Mouse (Mus musculus): ENCODE measurements at regions not wholly inside any gene's neighbourhood (a gene's known extent, or its start where the extent isn't known, plus 50 kb on each side); places are given as distances from the start of the nearest gene placed in this dataset.

DNA sequence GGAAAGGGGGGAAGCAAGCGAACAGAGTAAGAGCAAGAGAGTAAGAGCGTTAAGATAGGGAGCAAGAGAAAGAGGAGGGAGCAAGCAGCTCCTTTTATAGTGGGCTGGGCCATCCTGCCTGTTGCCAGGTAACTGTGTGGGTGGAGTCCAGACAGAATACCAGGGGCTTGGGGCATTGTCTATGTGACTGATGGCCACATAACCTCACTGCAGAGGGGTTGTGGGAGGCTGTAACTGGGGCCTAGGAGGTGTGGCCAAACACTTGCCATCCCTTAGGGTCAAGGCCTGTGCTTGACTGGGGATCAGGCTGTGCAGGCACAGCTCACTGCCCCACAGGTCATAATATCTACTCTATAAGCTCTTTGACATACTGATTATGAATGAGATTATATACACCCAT is 76.2 kb upstream of the Abca1 start:
- Histone ChIP-seq H3K27me3 (no peaks in the 10 kb centered on the region), H3K4me2 (replicated peaks) (no peak overlapping the region), H3K9me3 (replicated peaks) (no peaks in the 10 kb centered on the region), H3K4me1 (no peaks in the 10 kb centered on the region), H3K4me3 (replicated peaks) (no peak overlapping the region), H3K9ac (no peak overlapping the region), H3K36me3 (no peaks in the 10 kb centered on the region), H3K27ac (replicated peaks) (no peak overlapping the region)
- 55% methylated on average over 2 of the region's 2 CpGs for WGBS
- ATAC-seq (ENCODE audit: insufficient number of reproducible peaks, low FRiP score, low TSS enrichment, low read depth), result no peak; the same call in 1 of the 2 replicates

DNA sequence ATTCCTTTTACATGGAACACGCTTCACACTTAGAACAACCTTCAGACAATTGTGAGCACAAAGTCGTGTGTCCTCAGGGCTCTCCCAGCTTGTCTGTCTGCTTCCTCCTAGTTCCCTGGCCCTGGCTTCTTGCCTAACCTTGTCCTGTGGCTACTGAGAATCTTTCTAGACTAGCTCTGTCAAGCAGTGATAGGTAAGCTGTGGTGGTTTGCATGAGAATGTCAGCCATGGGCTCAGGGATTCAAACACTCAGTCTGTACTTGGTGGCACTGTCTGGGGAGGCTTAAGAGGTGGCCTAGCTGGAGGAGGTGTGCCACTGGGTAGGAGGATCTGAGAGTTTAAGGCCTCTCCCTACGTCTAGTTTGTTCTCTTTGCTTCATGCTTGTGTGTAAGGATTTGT is 72.7 kb upstream of the Abca1 start:
- 69% methylated on average over 3 of the region's 3 CpGs for WGBS
- ATAC-seq (ENCODE audit: insufficient number of reproducible peaks, low FRiP score, low TSS enrichment, low read depth), result no peak
- no peaks in the 10 kb centered on the region for H3K9me3 ChIP-seq (replicated peaks)

DNA sequence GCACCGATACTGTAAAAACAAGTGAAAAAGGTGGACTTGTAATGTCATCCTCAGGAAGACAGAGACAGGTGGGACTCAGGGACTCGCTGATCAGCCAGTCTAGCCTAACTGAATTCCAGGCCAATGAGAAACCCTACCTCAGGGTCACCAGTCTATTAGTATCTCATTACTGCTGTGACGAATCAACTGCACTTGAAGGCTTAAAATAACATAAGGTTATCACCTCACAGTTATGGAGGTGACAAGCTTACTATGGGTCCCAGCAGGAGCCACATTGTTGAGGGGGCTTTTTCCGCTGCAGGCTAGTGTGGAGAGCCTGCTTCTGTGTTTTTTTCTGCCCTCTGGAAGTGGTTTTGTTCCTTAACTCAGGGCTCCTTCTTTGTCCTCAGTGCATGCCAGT is 72.2 kb upstream of the Abca1 start:
- Histone ChIP-seq H3K36me3 (no peaks in the 10 kb centered on the region), H3K4me3 (replicated peaks) (no peak overlapping the region), H3K9me3 (replicated peaks) (no peaks in the 10 kb centered on the region), H3K27me3 (no peaks in the 10 kb centered on the region), H3K9ac (no peak overlapping the region), H3K4me1 (no peaks in the 10 kb centered on the region), H3K4me2 (replicated peaks) (no peak overlapping the region), H3K27ac (replicated peaks) (no peak overlapping the region)
- WGBS, result 58% methylated on average over 4 of the region's 4 CpGs
- ATAC-seq (ENCODE audit: insufficient number of reproducible peaks, low FRiP score, low TSS enrichment, low read depth), result no peak

More for the DNA sequence above, 72.7 kb upstream of the Abca1 start:
- H3K4me1 ChIP-seq, result no peaks in the 10 kb centered on the region
- no peak overlapping the region for H3K4me2 ChIP-seq (replicated peaks)
- H3K27me3 ChIP-seq, result no peaks in the 10 kb centered on the region
- H3K4me3 ChIP-seq (replicated peaks), result no peak overlapping the region
- no peak overlapping the region for H3K27ac ChIP-seq (replicated peaks)
- H3K9ac ChIP-seq, result no peak overlapping the region
- H3K36me3 ChIP-seq, result no peaks in the 10 kb centered on the region

DNA sequence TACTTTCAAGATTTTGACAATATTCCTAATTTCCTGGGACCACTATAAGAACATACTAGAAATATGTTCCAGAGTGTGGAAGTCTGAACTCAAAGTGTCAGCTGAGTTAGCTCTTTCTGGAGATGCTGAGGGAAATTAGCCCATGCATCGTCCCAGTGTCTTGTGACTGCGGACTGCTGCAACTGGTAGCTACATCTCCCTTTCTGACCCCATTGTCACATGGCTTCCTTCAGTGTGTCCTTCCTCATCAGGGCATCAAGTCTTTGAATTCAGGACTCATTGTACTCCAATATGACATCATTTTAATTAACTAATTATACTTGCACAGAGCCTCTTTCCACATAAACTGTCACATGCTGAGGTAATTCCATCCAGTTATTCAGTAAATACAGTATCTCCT is 71.4 kb upstream of the Abca1 start:
- Histone ChIP-seq H3K4me2 (replicated peaks) (no peak overlapping the region), H3K36me3 (no peaks in the 10 kb centered on the region), H3K4me1 (no peaks in the 10 kb centered on the region), H3K4me3 (replicated peaks) (no peak overlapping the region), H3K27me3 (no peaks in the 10 kb centered on the region), H3K9ac (no peak overlapping the region), H3K9me3 (replicated peaks) (no peaks in the 10 kb centered on the region), H3K27ac (replicated peaks) (no peak overlapping the region)
- WGBS, result 88% methylated on average over 2 of the region's 2 CpGs
- ATAC-seq (ENCODE audit: insufficient number of reproducible peaks, low FRiP score, low TSS enrichment, low read depth), result no peak

DNA sequence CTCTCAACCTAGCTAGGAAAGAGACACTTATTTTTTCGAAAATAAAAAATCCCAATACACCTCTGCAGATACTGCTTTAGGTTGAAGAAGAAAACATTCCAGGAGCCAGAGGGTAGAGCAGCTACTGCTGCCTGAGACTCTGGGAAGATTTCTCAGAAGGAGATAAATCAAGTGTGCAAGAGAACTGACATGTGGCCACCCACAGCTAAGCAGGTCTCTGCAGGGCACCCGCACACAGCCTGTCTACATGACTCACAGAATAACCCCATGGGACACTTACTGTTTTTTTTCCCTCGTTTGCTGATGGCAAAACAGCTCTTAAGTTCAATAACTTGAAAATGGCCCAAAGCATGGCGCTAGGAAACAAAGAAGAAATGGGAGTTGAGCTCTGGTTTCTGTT is 68.7 kb upstream of the Abca1 start:
- Histone ChIP-seq H3K4me3 (replicated peaks) (no peak overlapping the region), H3K9me3 (replicated peaks) (no peaks in the 10 kb centered on the region), H3K27ac (replicated peaks) (no peak overlapping the region), H3K4me2 (replicated peaks) (no peak overlapping the region), H3K4me1 (no peaks in the 10 kb centered on the region), H3K27me3 (no peaks in the 10 kb centered on the region), H3K36me3 (no peaks in the 10 kb centered on the region), H3K9ac (no peak overlapping the region)
- ATAC-seq (ENCODE audit: insufficient number of reproducible peaks, low FRiP score, low TSS enrichment, low read depth), result no peak
- WGBS, result 53% methylated on average over 4 of the region's 4 CpGs

DNA sequence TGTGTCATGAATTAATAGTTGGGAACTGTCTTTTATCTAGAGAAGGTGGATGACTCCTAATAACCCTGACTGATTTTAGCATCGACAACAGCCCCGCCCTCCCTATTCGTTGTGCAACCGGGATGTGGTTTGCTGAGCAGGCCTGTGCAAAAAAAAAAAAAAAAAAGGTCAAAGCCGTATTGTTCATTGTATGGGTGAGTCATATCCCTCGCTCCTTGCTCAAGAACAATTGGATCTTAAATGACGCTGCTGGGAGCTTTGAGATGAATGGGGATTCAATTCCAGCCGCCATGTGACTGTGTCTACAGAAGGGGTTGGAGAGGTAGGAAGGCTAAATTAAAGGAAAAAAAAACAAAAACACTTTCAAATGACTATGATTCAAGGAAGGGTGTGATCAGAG is 68.1 kb upstream of the Abca1 start:
- Histone ChIP-seq H3K4me1 (no peaks in the 10 kb centered on the region), H3K27ac (replicated peaks) (no peak overlapping the region), H3K36me3 (no peaks in the 10 kb centered on the region), H3K9me3 (replicated peaks) (no peaks in the 10 kb centered on the region), H3K4me3 (replicated peaks) (no peak overlapping the region), H3K27me3 (no peaks in the 10 kb centered on the region), H3K9ac (no peak overlapping the region), H3K4me2 (replicated peaks) (no peak overlapping the region)
- WGBS, result 38% methylated on average over 8 of the region's 8 CpGs
- ATAC-seq (ENCODE audit: insufficient number of reproducible peaks, low FRiP score, low TSS enrichment, low read depth), result 0 out of 2 replicates have a peak, but pooled peaks have one; percentile 43

DNA sequence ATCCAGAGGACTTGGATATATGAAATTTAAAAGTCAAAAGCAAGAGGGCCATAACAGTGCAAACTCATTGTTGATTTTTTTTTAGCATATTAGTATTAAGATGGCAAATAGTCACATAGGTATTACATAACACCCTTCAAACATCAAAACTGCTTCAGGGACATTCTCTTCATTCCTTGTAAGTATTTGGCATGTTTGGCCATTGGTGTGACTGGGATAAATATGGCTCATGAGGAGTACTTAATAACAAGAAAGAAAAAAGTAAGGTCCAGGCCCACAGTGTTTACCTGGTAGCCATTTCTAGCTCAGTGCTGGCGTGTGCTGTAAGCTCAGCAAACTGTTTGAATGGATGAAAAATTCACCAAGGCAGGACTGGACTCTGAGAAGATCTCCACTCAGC is 67.4 kb upstream of the Abca1 start:
- Histone ChIP-seq H3K4me2 (replicated peaks) (no peak overlapping the region), H3K36me3 (no peaks in the 10 kb centered on the region), H3K27me3 (no peaks in the 10 kb centered on the region), H3K9me3 (replicated peaks) (no peaks in the 10 kb centered on the region), H3K9ac (no peak overlapping the region), H3K4me3 (replicated peaks) (no peak overlapping the region), H3K4me1 (no peaks in the 10 kb centered on the region), H3K27ac (replicated peaks) (no peak overlapping the region)
- WGBS, result 66% methylated on average over 1 of the region's 1 CpGs
- ATAC-seq (ENCODE audit: insufficient number of reproducible peaks, low FRiP score, low TSS enrichment, low read depth), result no peak

DNA sequence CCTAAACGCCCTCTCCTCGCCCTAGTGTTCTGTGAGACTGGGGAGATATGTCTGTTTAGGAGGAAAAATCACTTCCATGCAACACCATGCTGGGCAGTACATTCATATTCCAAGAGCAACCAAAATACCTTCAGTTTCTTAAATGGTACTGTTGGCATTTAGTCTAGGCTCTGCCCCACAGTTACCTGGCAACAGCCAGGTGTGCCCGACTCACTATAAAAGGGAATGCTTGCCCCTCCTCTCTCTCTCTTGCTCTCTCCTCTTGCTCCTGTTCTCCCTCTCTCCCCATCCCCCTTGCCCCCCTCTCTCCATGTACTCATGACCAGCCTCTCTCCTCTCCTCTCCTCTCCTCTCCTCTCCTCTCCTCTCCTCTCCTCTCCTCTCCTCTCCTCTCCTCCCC is 66.7 kb upstream of the Abca1 start:
- 81% methylated on average over 3 of the region's 3 CpGs for WGBS
- Histone ChIP-seq H3K9me3 (replicated peaks) (no peaks in the 10 kb centered on the region), H3K4me1 (no peaks in the 10 kb centered on the region), H3K9ac (no peak overlapping the region), H3K27me3 (no peaks in the 10 kb centered on the region), H3K36me3 (no peaks in the 10 kb centered on the region), H3K4me2 (replicated peaks) (no peak overlapping the region), H3K4me3 (replicated peaks) (no peak overlapping the region), H3K27ac (replicated peaks) (no peak overlapping the region)
- no peak for ATAC-seq (ENCODE audit: insufficient number of reproducible peaks, low FRiP score, low TSS enrichment, low read depth)

DNA sequence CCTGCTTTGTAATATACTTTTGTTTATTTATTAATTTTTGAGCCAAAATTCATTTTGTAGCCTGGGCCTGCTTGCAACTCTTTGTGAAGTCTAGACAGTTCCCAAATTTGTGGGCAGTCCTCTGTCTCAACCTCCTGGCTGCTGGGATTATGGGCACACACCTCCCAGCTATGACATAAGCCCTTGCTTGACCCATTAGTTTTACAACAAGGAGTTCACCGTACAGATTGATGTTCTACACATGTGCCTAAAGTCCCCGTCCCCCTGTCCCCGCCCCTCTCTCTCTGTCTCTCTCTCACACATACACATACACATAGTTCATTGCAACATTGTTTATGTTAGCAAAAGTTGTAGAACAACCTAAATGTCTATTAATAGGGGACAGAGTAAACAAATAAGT is 63.7 kb upstream of the Abca1 start:
- Histone ChIP-seq H3K4me1 (peaks cover 10% of the 10 kb centered on the region), H3K36me3 (no peaks in the 10 kb centered on the region), H3K27ac (replicated peaks) (no peak overlapping the region), H3K9ac (no peak overlapping the region), H3K9me3 (replicated peaks) (no peaks in the 10 kb centered on the region), H3K27me3 (no peaks in the 10 kb centered on the region), H3K4me3 (replicated peaks) (no peak overlapping the region), H3K4me2 (replicated peaks) (no peak overlapping the region)
- ATAC-seq (ENCODE audit: insufficient number of reproducible peaks, low FRiP score, low TSS enrichment, low read depth), result no peak
- 78% methylated on average over 3 of the region's 3 CpGs for WGBS

DNA sequence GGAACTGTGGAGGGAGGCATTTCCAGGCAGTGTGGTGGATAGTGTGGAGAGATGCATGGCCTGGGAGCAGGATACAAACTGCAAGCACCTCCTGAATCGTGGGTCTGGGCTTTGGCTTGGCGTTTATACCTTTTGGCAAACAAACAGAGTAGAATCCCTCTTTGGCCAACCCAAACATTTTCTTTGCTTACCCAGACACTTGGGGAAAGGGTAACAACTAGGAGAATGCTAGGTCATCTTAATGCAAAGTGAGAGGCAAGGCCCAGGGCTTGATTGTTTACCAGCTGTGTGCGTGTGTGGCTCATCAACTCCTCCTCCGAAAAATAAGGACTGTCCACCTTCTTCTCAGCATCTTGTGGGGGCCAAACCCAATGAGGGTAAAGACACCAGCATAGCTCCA is 61.1 kb upstream of the Abca1 start:
- H3K4me3 ChIP-seq (replicated peaks), result no peak overlapping the region
- H3K4me2 ChIP-seq (replicated peaks), result no peak overlapping the region

DNA sequence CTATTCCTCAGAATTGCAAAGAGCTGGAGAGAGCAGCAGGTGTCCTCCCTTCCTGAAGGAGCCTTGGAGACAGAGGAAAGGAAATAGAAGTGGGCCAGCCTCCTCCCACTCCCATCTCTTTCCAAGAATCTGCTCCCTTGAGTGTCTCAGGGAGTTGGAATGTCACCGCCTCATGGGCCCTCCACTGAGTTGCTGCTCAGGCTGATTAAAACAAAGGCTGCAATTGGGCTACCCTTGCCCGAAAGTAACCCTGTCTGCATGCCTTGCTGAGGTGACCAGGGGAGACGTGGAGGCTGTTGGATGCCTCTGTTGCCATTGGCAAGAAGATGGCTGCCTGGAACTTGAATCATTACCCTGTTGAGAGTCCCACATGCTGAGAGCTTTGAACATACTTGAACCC is 59.7 kb upstream of the Abca1 start:
- Histone ChIP-seq H3K4me2 (replicated peaks) (no peak overlapping the region), H3K27me3 (no peaks in the 10 kb centered on the region), H3K36me3 (no peaks in the 10 kb centered on the region), H3K9me3 (replicated peaks) (no peaks in the 10 kb centered on the region), H3K27ac (replicated peaks) (no peak overlapping the region), H3K4me1 (peaks cover 23% of the 10 kb centered on the region), H3K9ac (no peak overlapping the region), H3K4me3 (replicated peaks) (no peak overlapping the region)
- ATAC-seq (ENCODE audit: insufficient number of reproducible peaks, low FRiP score, low TSS enrichment, low read depth), result no peak
- WGBS, result 54% methylated on average over 3 of the region's 3 CpGs

More for the DNA sequence above, 61.1 kb upstream of the Abca1 start:
- H3K4me1 ChIP-seq, result peaks cover 23% of the 10 kb centered on the region
- H3K9ac ChIP-seq, result no peak overlapping the region
- H3K27ac ChIP-seq (replicated peaks), result no peak overlapping the region
- no peaks in the 10 kb centered on the region for H3K36me3 ChIP-seq
- WGBS, result 81% methylated on average over 4 of the region's 4 CpGs
- H3K9me3 ChIP-seq (replicated peaks), result no peaks in the 10 kb centered on the region
- ATAC-seq (ENCODE audit: insufficient number of reproducible peaks, low FRiP score, low TSS enrichment, low read depth), result no peak
- H3K27me3 ChIP-seq, result no peaks in the 10 kb centered on the region

DNA sequence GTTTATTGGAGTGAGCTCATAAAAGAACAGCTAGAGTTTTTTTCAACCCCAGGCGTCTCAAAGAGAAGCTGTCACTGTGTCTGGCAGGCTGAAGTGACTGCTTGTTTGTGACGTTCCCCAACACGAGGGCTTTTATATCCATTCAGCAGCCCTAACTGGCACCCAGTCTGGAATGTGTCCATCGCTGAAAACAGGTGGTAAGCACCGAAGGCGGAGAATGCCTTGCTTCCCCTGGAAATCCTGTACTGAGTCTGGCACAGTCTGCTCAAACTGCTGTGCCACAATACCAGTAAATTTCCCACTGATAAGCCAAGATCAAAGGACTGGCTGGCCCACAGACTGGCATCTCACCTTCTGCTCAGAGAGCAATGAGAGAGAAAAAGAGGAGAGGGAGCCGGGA is 59.1 kb upstream of the Abca1 start:
- Histone ChIP-seq H3K27me3 (no peaks in the 10 kb centered on the region), H3K36me3 (no peaks in the 10 kb centered on the region), H3K9me3 (replicated peaks) (no peaks in the 10 kb centered on the region), H3K4me2 (replicated peaks) (peak overlapping the region; percentile 86; the same call in 1 of the 2 replicates), H3K9ac (no peak overlapping the region), H3K4me3 (replicated peaks) (no peak overlapping the region), H3K4me1 (peaks cover 23% of the 10 kb centered on the region), H3K27ac (replicated peaks) (peak overlapping the region; percentile 90)
- WGBS, result 39% methylated on average over 7 of the region's 7 CpGs
- ATAC-seq (ENCODE audit: insufficient number of reproducible peaks, low FRiP score, low TSS enrichment, low read depth), result no peak

All from embryonic facial prominence, embryonic 15.5 days (tissue).